Mouse (Mus musculus): ENCODE results near the gene Lypd5. TPM values are rescaled to one million over a fixed set of nuclear protein-coding genes. Genes with fewer than 3 reads are reported as not detected.

The Lypd5 gene
- total RNA-seq (2021): not detected
- long read RNA-seq, experiment 1: 0 reads
- long read RNA-seq, experiment 2: 0 reads

DNA sequence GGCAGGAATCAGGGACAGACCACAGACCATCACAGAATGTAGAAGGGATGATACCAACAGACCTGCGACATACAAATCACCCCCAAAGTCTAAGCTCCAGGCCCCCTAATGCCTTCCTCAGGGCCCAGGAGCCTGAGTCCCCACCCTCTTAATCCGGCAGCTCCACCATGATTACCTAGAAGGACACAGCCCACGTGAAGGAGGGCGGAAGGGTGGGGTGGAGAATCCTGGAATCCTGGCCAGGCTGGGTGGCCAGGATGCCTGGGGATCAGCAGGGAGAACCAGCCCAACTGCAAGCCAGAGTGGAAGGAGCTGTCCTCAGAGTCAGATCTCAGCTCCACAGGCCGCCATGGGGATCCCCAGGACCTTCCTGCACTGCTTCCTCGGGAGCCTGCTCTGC lies at the start of gene Lypd5:
Lypd5 (plus strand) TSS at position 301 of the 400 bp plus-strand sequence.
- DNase-seq: no peak

DNA sequence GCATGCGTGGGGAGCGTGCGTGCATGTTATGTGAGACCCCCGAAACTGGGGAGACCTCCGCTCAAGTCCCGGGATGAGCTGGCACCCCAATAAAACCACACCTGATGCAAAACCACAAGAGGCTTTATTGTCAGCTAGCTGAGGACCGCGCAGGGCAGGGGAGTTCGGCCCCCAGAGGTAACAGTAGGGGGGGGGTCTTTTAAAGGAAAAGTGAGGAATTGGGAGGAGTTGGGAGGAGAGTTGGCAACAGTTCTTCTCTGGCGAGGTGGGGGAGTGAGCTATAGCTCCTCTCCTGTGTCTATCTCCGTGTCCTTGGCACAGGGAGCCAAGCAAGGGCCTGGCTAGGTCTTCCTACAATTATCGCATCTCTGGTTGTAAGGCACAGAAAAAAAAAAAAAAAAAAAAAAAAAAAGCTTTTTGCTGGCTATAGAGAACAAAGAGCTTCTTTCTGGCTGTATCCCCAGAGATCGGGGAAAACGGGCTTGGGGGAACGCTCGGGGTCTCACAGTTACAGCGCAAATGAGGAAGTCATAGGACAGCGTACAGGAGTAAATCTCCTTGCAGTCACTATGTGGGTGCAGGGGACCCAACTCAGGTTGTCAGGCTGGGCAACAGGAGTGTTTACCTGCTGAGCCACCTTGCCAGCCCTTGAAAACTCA lies 49.0 kb upstream of the Lypd5 start:
- DNase-seq: peak in 1 of 2 experiments; percentile 20

DNA sequence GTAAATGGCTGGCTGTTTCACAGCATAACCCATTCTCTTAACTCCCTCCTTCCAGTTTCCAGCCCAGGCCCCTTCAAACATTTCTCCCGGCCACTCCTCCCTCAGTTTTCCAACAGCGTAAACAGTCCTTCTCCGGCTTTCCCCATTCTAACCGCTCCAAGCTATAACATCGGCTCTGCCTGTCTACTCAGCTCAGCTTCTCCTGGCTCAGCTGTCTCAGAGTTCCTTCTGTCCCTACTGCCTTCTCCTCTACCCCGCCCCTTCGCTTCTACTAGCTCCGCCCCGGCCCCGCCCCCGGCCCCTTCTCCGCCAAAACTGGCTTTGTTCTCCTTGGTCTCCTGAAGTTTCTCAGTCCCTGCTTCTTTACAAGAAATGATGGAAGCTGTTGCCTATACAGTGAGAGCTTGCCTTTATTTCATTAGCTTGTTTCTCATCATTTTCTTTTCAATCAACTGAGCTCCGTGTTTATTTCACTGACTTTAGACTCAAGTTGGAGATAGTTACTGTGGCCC lies 48.2 kb upstream of the Lypd5 start, which contains the start of gene Zfp61:
Zfp61 (minus strand) TSS at position 462 of the 512 bp plus-strand sequence.
- DNase-seq: peak; percentile 32 to 72

GRCm38 (mm10) chr7:24315726-24316566 lies 33.0 kb upstream of the Lypd5 start:
- DNase-seq: no peak

- peak; percentile 96 to 97 for DNase-seq
Measured at GRCm38 (mm10) chr7:24316567-24317092, 32.4 kb upstream of the Lypd5 start, which contains the start of gene Zfp94. Gene Zfp94, minus strand, starts transcription at chr7:24316666.

- DNase-seq: no peak
Measured at GRCm38 (mm10) chr7:24318942-24319341, 30.1 kb upstream of the Lypd5 start.

- no peak for DNase-seq
Measured at GRCm38 (mm10) chr7:24322593-24322992, 26.4 kb upstream of the Lypd5 start.

DNA sequence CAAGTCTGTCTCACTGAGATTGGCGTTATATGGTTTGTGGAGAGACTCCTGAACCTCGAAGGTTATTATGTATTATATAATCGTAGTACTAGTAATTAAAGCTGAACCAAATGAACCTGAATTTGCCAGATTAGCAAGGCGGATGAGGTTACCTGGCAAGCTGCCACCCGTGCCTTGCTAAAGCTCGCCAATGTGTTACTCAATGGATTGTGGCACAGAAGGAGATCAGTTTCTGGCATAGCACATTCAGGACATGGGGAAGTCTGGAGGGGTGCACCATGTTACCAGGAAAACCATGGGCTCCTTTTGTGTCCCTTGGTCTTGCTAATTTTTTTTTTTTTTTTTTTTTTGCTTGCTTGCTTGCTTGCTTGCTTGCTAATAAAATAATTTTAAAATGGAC lies 23.8 kb upstream of the Lypd5 start:
- DNase-seq: peak; percentile 25 to 33

DNA sequence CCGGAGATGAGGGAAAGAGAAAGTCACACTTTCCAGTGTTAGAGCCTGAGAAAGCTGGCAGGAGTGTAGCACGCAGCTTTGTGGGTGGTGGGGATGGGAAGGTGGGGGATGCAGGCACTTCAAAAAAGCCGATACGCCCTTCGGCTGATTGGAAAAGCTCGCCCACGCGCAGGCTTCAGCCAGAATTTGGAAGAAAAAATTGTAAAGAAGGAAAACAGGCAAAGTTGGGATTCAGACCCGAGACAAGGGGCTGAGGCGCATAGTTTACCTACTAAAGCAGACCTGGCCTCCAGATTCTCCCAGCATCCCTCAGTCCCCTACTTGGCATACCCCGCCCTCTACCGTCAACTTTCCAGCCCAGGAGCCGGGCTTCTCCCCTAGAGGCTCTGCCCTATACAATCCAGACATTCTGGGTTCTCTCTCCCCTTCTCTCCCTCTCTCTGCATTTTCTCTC lies 23.3 kb upstream of the Lypd5 start:
- no peak for DNase-seq

DNA sequence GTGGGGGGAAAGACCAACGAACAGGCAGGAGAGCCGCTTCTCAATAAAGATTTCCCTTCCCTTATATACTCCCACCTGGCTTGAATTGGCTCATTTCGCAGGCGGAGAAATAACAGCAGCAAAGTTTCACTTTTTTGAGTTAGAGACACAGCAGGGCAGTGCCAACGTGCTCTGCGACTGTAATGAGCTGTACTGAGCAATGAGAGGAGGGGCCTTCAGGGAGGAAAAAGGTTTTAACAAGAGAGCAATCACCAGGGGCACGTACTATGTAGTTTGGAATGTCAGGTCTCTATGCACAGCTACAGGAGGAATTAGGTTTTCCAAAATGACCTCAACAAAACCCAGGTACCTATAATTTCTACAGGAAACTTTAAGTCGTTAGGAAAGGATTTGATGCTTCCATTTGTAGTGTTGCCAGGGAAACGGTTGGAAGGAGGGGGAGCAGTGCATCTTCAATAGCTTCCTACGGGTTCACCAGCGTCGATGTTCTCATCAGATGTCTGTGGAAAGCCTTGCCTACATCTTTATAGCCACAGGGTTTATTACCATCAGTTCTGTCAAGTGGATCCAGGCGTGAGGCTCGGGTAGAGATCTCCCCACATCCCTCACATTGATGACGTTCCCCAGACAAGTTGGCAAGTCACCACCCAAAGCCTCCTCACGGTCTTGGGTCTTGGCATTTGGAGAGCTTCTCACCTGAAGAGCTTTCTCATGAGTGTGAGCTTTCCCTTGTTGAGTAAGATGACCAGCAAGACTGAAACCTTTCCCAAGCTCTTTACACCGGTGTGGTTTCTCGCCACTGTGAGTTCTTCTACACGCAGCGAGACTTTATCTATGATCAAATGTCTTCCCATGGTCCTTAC lies 22.5 kb upstream of the Lypd5 start:
- DNase-seq: no peak

DNA sequence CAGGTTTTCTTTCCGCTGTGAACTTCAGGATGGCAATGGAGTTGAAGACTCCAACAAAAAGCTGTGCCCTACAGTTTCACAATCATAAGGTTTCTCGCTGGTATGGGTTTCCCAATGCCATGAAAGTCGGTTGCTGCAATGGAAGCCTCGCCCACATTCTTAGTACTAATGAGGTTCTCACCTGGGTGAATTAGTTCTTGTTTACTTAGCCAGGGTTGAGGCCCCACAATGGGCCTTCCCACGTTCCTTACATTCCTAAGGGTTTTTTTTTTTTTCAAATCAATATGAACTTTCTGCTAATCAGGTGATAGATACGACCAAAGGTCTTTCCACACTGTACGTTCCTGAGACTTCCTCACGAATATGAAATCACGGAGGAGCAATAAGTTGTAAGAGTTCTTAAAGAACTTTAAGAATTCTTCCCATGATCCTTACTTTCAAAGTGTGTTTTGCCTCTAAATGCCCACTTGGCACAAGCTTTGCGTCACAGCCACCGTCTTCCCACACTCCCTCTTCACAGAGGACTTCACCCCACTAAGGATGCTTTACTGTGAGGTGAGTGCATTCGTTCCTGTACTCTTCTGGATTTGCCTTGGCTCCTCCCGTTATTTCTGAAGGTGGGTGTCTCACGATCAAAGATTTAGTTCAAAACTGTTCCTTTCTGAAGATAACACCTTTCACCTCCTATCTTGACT lies 21.6 kb upstream of the Lypd5 start:
- no peak for DNase-seq

DNA sequence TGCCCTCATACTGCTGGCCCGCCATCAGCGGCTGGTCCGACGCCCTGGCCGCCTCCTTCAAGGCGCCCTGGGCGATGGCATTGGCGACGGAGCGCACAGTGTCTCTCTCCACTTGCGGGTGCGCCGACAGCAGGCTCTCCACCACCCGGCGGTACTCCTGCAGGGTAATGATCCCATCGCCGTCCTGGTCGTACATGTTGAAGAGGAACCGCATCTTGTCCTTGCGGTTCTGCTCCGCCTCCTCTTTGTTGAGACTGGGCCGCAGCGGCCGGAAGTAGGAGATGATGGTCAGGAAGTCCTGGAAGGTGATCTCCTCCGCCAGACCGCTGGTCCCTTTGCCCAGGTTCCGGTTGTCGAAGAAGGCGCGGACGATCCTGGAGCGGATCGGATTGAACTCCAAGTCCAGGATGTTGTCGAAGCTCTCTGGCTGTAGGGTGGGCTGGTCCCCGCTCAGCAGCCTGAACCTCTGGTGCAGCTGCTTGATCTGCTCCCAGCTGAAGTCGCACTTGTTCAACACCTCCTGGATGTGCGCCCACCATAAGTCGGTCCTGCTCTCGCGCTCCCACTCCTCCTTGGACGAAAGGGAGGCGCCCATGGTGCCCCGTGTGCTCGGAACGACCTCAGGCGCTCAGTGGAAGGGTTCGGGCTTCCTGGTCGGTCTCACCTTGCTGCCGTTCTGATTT lies 15.6 kb upstream of the Lypd5 start, which contains the start of gene Tescl:
Tescl (minus strand) TSS at position 633 of the 683 bp plus-strand sequence.
- DNase-seq: peak in 1 of 2 experiments; percentile 15

DNA sequence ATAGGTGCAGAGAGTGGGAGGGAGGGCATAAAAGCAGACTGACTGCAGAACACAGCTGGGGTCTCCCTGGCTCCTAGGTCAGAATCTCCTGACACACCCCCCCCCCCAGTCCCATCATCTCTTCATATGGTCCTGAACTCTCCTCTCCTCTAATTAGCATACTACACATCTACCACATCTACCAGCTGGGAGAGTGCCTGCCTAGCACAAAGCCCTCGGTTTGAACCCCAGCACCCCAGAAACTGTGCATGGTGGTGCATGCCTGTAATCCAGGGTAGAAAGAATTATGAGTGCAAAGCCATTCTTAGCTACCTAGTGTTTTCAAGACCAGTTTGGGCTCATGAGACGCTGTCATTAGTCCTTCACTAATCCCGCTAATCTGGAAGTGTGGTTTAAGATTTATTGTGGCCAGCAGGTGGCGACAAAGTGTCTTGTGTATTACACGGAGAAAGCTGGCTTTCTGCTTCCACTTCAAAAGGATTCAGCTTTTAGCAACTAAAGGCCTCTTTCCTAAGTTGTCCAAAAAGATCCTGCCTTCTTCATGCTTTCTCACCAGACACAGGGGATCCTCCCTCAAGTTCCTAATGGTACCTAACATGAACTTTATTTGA lies 13.2 kb upstream of the Lypd5 start:
- DNase-seq: peak; percentile 72 to 78

- no peak for DNase-seq
Measured at GRCm38 (mm10) chr7:24338241-24338640, 10.8 kb upstream of the Lypd5 start.

DNA sequence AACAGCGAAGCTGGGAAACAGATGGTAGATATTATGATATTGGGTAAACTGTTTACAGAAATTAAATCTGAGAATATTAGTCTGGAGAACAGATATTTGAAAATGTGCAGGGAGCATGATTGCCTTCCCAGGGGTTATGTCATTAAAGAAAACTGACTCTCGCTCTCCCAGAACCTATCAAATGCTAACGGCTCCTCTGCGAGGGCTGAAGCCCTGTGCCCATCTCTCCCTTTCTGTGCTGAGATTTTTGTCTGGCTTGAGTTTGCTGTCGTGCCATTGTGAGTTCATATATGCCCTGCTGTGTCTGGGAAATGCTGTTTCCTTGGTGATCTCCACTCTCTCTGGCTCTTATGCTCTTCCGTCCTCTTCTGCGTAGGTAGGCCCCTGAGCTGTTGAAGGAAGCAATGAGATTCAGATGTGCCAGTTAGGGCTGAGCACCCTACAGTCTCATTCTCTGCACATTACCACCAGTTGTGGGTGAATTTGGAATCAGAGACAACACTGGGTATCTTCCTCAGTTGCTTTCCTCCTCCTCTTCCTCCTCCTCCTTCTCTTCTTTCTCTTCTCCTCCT lies 5.2 kb upstream of the Lypd5 start:
- no peak for DNase-seq

DNA sequence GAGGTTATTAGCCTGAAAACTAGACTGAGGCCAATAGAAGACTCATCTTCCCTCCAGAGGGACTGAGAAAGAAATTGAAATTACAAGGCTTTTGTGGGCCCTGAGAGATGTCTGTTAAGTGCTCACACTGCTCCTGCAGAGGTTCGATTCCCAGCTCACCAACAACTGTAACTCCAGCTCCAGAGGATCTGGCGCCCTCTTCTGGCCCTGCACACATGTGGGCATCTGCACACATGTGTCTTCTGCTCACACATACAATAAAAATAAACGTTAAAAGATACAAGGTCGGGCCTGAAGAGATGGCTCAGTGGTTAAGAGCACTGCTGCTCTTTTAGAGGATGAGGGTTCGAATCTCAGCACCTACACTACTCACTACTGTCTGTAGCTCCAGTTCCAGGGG lies 2.6 kb upstream of the Lypd5 start:
- no peak for DNase-seq

- DNase-seq: no peak
Measured at GRCm38 (mm10) chr7:24355646-24356045, 6.7 kb downstream of the Lypd5 start.

DNA sequence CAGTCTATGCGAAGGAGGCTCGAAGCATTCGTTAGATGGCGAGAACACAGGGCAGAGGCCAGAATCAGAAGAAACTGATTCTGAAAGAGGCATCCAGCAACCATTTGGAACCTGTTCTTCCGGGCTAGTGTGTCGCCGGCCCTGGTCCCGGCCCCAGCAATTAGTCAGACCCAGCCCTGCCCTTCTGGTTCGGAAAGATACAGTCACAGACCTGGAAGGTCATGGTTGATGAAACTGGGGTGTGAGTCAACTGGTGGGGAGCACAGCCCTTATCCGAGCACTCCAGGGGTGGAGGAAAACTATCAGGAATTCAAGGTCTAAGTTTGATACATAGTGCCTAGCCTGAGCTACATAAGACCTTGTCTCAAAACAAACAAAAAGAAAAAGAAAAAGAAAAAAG lies 7.1 kb downstream of the Lypd5 start:
- peak; percentile 67 to 72 for DNase-seq

- DNase-seq: no peak
Measured at GRCm38 (mm10) chr7:24357899-24358298, 8.9 kb downstream of the Lypd5 start.
